Mouse (Mus musculus): ENCODE data around the gene Prl7c1. TPM values are rescaled to one million over a fixed set of nuclear protein-coding genes. Genes with fewer than 3 reads are reported as not detected.

The Prl7c1 gene
- not detected in 2 replicates for polyA plus RNA-seq (2012; rRNA removed)

DNA sequence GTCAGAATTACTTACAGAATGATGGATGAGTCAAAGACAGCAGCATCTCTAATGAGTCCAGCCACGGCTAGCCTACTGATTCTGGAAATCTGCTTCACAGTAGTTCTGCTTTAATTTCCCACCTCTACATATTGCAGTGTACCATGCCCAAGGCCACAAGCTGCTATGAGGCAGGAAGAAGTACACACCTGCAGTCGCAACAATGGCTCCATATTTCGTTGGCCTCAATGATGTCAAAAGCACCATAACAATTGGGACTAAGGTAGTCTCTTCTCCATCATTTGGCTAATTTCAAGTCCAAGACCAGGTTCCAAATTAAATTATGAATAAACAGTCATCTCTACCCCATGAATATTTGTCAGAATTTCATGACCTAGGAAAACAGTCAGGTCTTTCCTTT lies at the start of gene Prl7c1:
Gene Prl7c1, minus strand, starts transcription at position 101 of the 400 bp plus-strand sequence.

DNA sequence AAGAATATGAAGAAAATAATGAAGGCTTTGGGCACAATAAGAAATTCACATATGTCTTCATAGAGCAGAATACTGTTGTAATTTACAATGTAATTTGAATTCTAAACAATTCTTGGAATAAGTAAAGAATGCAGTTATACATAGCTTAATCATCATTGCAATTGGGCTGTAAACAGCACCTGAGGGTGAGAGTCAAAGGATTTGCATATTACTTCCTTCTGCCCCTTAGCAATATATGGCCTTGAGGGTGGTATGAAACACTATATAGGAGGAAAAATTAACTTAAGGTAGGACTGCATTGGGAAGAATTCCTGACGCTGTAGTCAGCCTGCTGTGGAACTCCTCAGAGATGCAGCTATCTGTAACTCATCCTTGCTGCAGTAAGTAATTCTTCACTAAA lies 20.8 kb upstream of the Prl7c1 start, which contains the start of gene Prl2a1:
Gene Prl2a1, plus strand, starts transcription at position 301 of the 400 bp plus-strand sequence.

Other genes with a start within 250 kb of the Prl7c1 start
- gene Prl8a9, start 216.2 kb downstream of the Prl7c1 start, polyA plus RNA-seq (2012; rRNA removed) = not detected in 2 replicates
- gene Prl8a1, start 198.6 kb downstream of the Prl7c1 start, polyA plus RNA-seq (2012; rRNA removed) = not detected in 2 replicates
- gene Prl7b1, start 170.2 kb downstream of the Prl7c1 start, polyA plus RNA-seq (2012; rRNA removed) = not detected in 2 replicates
- not detected in 2 replicates for gene Prl7a1, start 138.3 kb downstream of the Prl7c1 start, polyA plus RNA-seq (2012; rRNA removed)
- gene Prl7a2, start 112.8 kb downstream of the Prl7c1 start, polyA plus RNA-seq (2012; rRNA removed) = not detected in 2 replicates
- not detected in 2 replicates for gene Prl7d1, start 64.1 kb downstream of the Prl7c1 start, polyA plus RNA-seq (2012; rRNA removed)
- not detected in 2 replicates for gene Prl2a1, start 20.9 kb upstream of the Prl7c1 start, polyA plus RNA-seq (2012; rRNA removed)
- gene Prl2c1, start 68.5 kb upstream of the Prl7c1 start, polyA plus RNA-seq (2012; rRNA removed) = not detected in 2 replicates
- gene Prl4a1, start 235.4 kb upstream of the Prl7c1 start, polyA plus RNA-seq (2012; rRNA removed) = not detected in 2 replicates